Mouse (Mus musculus) embryonic fibroblast, embryonic 13.5 days (primary cell): ENCODE measurements around the gene Polk.

Experiments used
- CTCF ChIP-seq: IDR thresholded peaks from 2 replicates; pipeline ENCODE4 v1.5.1; 2011; ENCODE audit warnings: mild to moderate bottlenecking, control low read depth, low read length, moderate library complexity, borderline replicate concordance; ENCODE audit not compliant: insufficient read depth
- POLR2A ChIP-seq: IDR thresholded peaks from 2 replicates; pipeline ENCODE4 v1.6.1; 2011; ENCODE audit warnings: low read depth, mild to moderate bottlenecking, control low read depth, low read length, moderate library complexity

GRCm38 (mm10) chr13:96450869-96451268 lies 91.5 kb downstream of the Polk start:
- TF ChIP-seq CTCF (no peak), POLR2A (no peak)
